Mouse (Mus musculus) gonadal fat pad, adult 2 months (tissue): ENCODE measurements around the gene Fn1. TPM values are rescaled to one million over a fixed set of nuclear protein-coding genes. Genes with fewer than 3 reads are reported as not detected.

ENCODE experiments used
- DNase-seq: peaks from one replicate; pipeline ENCODE4 v3.0.0-alpha.2; 2012; ENCODE audit warnings: low read depth
- polyA plus RNA-seq: library from polyadenylated mRNA; depleted of rRNA; stranded (reverse); fragments of >200 nt; gene quantifications from 2 replicates; pipeline ENCODE4 v1.2.3, GENCODE M21; 2012; rRNA removed

Fn1 gene
- 126 and 131 TPM in 2 replicates for polyA plus RNA-seq

GRCm38 (mm10) chr1:71652551-71653399 lies at the start of gene Fn1:
TSS of gene Fn1 (minus strand) at chr1:71653200.
- no peak for DNase-seq

GRCm38 (mm10) chr1:71696093-71696492 lies 43.1 kb upstream of the Fn1 start:
- DNase-seq = no peak

DNA sequence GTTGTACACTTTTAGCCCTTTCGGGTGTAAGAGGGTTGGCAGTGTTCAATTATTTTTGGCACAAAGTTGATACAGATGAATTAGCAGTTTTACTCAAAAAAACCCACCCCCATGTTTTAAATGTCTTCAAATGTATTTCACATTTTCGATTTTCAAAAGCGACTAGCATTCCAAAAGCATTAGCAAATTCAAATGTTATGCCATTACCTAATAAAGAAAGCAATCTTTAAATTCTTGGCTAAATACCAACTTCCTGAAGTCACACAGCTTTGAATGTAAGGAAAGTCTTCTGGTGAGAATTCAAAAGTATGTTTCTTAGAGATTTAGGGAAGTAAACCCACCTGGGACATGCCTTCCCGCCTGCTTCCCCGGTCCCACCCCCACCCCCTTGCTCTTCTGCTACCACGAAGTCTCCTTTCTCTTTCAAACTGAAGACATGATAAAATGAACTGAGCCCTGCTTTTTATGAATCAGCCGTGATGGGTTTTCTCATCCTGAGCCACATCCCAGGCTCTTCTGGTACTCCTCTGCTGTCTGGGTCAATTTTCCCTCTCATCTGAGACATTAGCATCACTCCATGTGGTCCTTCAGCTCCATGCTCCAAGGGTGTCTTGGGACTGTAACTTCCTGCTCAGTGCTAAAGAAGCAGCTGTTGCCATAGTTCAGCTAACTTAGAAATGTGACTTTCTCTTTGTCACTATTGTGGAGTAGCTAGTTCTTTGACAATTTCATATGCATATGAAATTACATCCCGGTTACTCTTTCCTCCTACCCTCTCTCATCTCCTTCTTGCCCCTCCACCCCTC lies 38.7 kb upstream of the Fn1 start:
- DNase-seq = no peak

- no peak for DNase-seq
These were observed 35.9 kb upstream of the Fn1 start for GRCm38 (mm10) chr1:71688926-71689303.

- DNase-seq = no peak
These were observed 35.4 kb upstream of the Fn1 start for GRCm38 (mm10) chr1:71688272-71688925.

DNA sequence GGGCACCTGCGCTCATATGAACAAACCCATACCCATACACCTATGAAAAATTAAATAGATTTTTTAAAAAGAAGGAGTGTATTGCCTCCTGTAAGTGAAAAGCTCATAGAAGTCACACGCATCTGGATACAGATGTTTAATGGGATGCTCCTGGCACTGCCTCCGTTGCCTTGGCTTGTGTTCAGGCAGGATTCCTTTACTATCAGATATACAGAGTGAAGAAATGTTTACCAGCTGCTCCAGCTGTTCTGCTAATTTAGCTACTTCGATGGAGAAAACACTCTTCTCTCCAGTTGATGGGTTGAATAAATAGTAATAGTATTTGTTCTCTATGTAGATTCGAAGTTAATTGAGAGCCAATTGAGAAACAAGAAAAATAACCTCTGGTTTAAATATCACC lies 33.8 kb upstream of the Fn1 start:
- no peak for DNase-seq

GRCm38 (mm10) chr1:71683736-71684135 lies 30.7 kb upstream of the Fn1 start:
- no peak for DNase-seq

- DNase-seq = no peak
These were observed 29.3 kb upstream of the Fn1 start for GRCm38 (mm10) chr1:71682194-71682715.

GRCm38 (mm10) chr1:71681306-71681705 lies 28.3 kb upstream of the Fn1 start:
- DNase-seq = no peak

DNA sequence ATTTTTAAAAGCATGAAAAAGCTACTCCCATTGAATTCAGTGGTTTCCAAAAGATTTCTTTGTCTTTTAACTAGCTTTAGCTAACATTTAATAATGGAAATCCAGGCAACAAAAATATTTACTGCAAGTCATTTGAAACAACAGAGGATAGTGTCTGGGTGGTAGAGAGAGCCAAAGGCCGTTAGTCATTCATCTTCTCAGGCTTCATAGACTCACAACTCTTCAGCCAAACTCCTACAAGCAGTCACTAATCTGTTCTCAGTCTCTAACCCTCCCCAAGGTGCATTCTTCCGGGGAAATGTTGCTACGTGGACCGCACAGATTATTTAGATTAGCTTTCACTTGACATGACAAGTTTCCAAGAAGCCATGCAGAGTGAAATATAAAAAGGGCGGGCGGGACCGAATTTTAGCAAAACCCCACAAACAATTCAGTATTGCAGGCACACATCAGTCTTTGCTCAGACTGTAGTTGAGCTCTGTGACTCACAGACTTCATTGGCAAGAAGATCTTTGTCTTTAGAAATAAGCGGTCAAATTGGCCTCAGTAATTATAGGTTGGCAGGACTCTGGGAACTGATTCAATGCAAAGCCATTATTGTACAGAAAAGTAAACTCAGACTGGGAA lies 27.2 kb upstream of the Fn1 start:
- no peak for DNase-seq

- no peak for DNase-seq
These were observed 22.4 kb upstream of the Fn1 start for GRCm38 (mm10) chr1:71675420-71675819.

DNA sequence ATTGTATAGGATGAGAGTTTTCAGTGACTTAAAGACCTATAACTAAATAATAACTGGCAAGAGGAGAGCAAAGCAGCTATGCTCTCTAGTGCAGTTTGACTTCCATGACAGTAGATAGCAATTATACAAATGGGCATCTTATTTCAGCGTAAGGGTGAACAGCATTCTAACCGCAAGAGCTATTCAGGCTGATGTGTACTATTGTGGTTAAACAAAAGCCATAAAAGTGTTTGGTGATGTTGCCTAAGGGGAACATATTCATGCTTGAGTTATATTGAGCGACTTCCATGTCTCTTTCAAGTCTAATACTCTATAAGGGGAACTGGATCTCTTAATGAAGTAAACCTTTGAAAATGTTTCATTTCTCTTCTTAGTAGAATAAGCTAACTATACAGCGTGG lies 21.3 kb upstream of the Fn1 start:
- no peak for DNase-seq

DNA sequence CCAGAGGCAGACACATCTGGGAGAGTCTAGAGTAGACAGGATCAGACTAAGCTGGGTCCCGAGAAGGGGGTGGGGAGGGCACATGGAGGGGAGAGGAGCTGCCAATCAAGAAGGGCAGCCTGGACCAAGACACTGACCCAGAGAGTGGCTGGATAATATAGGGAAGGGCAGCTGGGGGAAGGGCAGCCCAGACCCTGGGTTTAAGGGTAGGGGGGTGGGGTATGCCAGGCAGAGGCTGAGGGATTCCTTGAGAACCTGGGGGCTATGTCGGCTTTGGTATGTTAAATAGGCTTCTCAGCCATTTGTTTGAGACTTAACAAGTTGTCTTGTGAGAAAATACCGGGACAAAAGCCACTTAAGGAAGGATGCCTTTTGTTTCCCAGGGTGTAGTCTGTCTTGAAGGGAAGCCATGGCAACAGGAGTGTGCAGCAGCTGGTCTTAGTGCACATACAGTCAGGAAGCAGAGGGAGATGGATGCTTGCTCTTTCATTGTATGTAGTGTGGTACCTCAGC lies 20.5 kb upstream of the Fn1 start:
- DNase-seq = no peak

DNA sequence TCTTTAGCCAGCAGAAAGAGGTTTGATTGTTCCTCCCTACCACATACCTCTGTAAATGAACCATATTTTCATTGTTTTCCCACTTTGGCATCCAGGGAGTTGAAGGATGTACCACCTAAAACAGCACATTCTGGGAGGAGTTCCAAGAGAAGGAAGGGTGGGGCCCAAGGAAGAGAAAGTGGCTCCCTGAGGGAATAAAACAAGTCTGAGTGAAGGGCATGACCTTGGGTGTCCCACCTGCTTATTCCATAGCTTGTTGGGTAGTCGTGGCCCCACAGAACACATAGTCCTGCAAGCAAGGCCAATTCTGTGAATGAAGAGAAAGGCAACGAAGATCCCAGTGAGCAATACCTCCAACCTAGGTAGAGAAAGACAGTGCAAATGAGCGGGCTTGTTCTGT lies 19.3 kb upstream of the Fn1 start:
- DNase-seq = no peak

GRCm38 (mm10) chr1:71663242-71663641 lies 10.2 kb upstream of the Fn1 start:
- no peak for DNase-seq

DNA sequence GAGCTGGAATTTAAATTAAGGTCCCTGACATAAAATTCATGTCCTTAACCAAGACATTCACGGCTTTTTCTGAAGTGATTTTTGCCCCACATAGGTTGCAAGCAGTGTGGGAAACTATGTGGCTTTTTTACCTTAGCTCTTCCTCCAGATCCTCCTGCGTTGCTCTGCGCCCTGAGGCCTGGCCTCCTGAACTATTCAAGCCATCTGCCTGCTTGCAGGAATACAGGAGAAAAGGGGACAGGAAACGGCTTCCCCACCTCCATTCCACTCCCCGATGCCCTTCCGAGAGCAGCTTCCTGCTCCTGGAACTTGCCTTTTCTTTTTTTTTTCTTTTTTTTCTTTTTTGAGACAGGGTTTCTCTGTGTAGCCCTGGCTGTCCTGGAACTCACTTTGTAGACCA lies 5.6 kb upstream of the Fn1 start:
- no peak for DNase-seq

DNA sequence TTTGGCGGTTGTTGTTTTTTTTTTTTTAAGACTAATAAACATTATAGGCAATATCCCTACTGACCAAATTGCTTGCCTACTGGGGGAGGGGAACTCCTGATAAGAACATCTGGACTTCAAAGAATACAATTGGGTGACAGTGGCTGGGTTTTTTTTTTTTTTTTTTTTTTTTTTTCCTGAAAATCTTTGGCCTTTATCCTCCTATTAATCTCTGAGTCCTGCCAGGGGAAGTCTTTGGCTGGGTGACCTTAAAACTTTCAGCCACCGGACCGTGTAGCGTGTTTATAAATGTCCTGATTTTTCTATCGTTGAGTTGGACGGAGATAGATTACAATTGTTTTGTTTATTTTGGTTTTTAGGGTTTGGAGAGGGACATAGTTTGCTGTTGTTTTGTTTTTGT lies 3.3 kb upstream of the Fn1 start:
- no peak for DNase-seq

- no peak for DNase-seq
These were observed 1.2 kb upstream of the Fn1 start for GRCm38 (mm10) chr1:71654221-71654620.

DNA sequence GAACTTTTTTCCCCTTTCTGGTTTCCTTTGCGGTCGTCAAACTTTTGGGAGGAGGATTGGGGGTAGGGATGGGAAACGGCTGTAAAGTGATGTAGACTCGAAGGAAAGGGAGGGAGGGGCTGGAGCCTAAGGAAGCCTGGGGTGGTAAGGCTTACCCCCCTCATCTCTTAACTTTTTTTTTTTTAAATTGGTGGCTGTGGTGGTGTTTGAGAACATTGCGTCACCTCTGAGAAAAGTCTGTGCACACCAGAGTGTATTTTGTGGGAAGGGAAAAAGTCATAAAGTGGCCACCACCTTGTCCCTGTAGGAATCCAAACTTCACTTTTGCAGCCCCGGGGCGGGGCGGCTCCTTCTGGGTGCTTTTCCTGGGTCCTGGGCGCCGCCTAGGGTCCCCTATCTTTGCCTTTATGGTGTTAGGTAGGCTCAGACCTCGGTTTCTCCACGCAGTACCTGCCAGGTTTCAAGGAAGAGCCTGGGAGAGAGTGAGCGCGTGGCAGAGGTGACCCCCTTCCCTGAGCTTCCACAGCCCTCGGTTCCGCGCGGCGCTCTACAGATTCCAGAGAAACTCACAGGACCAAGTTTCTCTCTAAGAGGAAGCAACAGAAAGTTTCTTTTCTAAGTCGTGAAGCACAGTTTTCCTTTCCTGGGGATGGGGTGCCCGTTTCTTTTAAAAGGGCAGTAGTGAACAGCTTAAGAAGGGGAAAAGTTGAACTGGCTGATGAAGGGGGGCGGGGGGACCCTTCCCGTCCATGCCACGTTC lies 580 bp upstream of the Fn1 start:
- DNase-seq = no peak

DNA sequence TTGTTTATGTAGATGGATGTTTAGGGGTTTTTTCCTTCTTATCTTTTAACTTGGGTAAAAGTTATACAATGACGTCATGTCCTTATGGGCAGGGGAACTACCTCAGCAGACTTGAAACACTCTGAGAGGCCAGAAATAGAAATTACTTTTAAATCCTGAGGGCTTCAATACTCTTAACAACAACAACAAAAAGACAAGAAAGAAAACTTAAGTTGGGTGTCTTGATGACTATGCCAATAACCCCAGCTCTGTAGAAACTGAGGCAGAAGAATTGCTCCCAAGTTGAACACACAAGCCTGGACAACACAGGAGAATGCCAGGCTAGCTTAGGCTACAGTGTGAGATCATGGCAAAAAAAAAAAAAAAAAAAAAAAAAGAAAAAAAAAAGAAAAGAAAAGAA lies 1.2 kb downstream of the Fn1 start:
- DNase-seq = no peak

DNA sequence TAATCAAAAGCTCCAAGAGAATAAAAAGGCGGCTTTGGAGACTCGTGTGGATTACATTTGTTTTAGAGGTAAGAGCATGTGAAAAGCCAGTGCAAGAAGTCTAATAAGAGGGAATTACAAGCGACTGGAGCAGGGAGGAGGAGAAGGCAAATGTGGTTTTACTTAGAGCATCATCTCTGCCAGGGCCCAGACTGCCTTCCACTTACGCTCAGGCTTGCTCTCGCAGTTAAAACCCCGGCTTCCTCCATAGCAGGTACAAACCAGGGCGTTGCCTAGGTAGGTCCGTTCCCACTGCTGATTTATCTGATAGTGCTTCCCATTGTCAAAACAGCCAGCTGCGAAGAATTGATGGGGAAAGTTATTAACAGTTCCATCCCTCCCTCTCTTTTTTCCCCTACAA lies 1.7 kb downstream of the Fn1 start:
- DNase-seq = no peak
